Mouse (Mus musculus) gonadal fat pad, adult 2 months (tissue): ENCODE data around the gene Ergic1. TPM values are rescaled to one million over a fixed set of nuclear protein-coding genes. Genes with fewer than 3 reads are reported as not detected.

Source experiments
- DNase-seq: peaks from one replicate; pipeline ENCODE4 v3.0.0-alpha.2; 2012; ENCODE audit warnings: low read depth
- polyA plus RNA-seq: library from polyadenylated mRNA; depleted of rRNA; stranded (reverse); fragments of >200 nt; gene quantifications from 2 replicates; pipeline ENCODE4 v1.2.3, GENCODE M21; 2012

The Ergic1 gene
- polyA plus RNA-seq, 1 experiment = 337 TPM

DNA sequence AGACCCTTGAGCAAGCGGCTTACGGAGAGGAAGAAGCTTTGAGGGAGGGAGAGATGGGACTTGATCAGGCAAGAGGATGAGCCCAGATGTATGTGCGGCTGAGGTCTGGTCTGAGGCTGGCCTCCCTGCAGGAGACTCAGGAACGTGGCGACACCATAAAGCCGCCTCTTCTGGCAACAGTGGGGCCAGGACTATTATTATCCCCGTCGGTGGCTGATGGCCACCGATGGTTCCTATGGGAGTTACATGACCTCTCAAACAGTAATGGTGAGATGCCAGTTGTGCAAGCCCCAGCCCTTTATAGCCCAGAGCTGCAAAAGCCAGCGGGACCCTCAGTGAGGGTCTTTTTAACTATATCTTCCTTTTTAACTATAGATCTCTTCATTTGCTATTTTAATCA, 63.7 kb downstream of the Ergic1 start:
- no peak for DNase-seq

DNA sequence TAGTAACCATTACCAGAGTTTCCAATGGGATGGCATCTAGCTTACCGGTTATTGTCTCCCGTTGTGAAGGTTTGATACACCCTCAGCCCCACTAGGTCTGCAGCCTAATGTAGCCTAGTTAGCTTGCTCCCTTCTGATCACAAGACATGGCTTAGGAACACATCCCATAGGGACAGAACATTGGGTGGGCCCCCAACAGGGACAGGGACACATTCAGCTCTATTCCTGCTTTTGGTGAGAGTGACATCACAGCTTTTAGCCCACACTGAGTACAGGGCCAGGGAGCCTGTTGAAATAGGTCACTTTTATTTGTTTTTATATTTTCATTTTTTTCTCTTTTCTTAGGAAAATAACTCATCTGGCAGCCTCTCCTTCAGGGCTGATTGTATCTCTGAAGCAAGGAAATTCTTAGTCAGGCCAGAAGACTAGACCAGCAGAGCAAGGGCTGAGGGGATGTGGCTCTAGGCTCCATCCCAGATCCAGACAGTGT, 64.3 kb downstream of the Ergic1 start:
- DNase-seq = no peak

DNA sequence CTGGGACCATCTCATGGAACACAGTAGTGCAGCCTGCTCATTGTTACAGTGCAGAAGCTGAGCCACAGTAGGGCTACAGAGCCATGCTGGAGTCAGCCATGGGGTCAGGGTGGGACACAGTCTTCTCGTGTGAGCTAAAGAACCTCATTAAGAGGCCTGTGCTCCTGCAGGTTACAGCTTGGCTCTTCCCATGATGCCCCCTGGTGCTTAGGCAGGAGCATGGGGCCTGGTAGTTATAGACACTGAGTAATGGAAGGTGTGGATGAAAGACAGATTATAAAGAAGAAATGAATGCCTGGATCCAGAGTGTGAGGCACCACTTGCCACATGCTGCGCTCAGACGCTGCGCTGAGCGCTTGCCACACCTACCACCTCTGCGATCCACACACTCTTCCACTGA, 67.2 kb downstream of the Ergic1 start:
- no peak for DNase-seq

DNA sequence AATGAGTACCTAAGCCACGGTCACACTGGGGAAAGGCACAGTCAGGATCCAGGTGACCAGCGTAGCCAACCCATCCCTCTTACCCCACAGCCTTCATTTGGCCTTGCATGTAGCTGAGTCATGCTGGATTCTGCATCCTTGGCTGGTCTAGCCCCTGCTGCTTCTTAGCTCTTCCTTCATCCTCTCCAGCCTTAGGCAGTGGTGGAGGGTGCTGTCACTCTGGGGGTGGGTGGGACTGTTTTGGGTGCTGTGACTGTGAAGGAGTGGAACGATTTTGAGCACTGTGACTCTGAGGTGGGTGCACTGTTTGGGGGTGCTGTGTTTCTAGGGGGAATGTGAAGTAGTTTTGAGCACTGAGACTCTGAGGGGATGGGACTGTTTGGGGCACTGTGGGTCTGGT, 67.6 kb downstream of the Ergic1 start:
- DNase-seq = no peak

DNA sequence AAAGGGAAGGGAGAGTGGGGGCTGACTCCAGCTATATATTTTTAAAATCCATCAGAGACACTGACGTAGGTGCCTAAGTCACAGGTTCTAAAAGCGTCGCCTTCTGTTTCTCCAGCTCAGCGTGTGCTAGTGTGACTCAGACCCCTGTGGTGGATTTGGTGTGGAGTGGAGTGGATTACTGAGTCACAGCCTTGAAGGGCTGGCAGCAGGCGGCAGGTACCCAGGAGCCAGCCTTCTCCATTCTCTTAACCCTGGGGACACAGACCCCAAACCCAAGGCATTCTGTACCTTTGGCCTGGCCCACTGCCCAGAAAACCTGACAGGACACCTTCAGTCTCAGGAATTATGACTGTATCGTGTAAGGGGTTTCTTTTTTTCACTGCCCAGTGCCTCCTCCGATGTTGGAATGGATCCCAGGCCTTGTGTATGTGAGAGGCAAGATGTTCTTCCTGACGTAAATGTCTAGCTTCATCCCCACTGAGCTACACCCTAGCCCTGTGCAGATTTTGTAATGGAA, 70.6 kb downstream of the Ergic1 start:
- DNase-seq = no peak

DNA sequence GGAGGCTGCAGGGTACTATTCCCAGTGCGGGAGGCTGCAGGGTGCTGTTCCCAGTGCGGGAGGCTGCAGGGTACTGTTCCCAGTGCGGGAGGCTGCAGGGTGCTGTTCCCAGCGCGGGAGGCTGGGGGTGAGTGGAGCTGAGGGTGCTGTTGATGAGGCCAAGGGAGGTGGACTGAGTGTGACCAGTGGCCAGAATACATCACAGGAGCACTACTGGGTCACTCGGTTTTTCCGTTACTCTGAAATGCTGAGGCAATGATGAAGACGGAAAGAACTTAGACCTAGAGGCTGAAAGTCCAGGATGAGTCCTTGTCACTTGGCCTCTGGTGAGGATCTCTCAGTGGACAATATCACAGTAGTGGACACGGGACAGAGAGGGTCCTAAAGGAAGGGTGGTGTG, 71.9 kb downstream of the Ergic1 start:
- no peak for DNase-seq

DNA sequence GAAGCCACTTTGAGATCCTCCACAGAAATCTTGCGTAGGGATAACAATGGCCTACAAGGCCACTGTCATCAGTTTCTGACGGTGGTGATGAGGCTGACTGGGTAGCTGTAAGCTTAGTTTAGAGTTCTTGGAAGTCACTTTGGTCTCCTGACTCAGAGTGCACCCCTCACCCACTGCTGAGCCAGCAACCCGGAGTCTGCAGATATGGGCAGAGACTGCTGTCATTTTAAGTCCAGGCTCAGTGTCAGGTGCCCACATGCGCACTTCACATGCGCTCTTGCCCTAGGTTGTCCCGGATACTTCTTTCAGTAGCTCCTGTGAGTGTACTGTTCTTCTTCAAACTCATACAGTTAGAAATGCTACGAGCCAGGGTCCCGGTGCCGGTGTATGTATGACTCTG, 72.6 kb downstream of the Ergic1 start:
- DNase-seq = no peak

DNA sequence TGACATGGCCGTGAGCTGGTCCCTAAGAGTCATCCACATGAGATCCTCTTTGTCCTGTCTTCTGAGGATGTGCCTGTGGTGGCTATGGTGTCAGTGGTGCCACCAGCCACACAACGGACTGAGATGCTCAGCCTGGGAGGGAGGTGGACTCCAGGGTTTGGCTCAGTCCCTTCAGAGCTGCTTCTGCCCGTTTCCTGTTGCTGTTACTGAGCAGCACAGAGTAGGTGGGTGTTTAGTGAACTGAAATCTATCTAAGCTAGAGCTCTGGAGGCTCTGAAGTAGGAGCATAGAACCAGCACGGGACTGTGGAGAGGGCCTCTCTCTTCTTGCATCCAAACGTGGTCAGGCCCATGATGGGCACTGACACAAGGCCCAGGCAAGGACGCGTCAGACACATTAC, 73.2 kb downstream of the Ergic1 start:
- DNase-seq = no peak

DNA sequence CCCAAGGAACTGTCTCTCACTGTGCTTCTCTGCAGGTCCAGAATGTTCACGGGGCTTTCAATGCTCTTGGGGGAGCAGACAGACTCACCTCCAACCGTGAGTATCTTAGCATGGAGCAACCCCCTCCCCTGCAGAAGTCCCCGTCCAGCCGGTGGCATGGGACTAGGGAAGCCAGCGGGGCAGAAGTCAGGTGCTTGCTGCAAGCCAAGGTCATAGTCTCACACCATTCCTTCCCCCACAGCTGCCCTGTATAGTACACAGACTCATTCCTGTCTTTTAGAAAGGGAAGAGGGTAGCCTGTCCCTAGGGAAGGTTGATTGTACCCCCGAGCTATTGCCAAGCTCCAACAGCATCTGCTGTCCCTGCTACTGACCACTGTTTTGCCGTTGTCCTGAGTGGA, 74.7 kb downstream of the Ergic1 start:
- no peak for DNase-seq

DNA sequence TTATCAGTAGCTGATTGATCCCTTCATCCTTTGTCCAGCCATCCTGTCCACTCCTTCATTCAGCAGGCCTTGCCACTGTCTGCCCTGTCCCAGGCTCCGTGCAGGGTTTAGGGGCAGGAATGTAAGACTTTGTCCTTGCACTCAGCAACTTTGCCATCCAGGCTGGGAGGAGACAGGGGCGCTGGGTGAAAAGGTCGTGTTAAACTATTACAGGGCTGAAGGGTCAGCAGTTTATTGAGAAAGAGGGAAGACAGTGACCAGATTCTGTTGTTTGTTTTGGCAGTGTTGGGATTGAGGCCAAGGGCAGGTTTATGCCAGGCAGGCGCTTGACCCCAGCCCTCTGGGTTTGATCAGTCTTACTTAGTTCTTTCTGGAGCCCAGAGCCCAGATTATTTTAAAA, 76.6 kb downstream of the Ergic1 start:
- DNase-seq = no peak

DNA sequence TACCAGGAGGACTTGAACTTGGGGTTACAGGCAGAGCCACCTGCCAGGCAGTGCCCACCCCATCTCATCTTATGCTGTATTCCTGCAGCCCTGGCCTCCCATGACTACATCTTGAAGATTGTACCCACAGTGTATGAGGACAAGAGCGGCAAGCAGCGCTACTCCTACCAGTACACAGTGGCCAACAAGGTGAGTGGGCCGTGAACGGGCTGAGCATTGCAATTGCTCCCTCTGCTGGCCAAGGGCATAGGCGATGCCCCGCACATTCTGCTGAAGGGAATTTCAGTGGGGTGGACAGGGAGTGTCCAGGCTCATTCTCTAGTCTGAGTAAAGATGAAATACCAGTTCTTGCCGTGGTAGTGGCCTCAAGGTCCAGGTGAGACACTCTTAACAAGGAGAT, 77.4 kb downstream of the Ergic1 start:
- no peak for DNase-seq

DNA sequence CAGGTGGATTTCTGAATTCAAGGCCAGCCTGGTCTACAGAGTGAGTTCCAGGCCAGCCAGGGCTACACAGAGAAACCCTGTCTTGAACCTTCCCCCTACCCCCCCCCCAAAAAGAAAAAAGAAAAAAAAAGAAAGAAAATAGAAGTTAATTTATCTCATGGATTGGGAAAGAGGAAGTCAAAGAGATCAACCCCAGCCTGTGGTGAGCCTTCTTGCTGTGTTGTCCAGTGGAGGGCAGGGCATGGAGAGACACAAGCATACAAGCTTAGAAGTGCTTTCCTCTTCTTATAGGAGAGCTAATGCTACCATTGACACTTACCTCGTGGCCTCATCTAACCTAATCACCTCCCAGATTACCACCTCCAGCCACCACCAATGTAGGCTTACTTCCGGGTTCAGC, 78.5 kb downstream of the Ergic1 start:
- no peak for DNase-seq

DNA sequence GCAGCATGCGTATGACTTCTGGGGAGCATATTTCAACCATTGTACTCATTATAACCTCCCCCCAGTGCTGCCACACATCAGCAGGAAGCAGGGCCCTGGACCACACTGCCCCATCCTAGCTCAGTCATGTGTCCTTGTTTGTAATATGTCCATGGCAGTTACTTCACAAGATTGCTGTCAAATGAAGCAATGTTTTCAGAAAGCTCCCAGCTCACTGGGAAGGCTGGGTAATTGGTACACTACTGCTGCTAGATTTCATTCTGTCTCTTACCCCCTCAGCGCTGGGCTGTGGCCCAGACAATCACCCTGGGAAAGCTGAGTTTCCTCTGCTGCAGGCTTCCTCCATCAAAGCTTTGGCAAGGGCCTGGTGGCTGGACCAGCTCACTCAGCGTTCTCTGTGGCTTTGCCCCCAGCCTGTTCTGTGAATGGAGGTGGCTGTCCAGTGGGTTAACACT, 79.0 kb downstream of the Ergic1 start:
- no peak for DNase-seq

DNA sequence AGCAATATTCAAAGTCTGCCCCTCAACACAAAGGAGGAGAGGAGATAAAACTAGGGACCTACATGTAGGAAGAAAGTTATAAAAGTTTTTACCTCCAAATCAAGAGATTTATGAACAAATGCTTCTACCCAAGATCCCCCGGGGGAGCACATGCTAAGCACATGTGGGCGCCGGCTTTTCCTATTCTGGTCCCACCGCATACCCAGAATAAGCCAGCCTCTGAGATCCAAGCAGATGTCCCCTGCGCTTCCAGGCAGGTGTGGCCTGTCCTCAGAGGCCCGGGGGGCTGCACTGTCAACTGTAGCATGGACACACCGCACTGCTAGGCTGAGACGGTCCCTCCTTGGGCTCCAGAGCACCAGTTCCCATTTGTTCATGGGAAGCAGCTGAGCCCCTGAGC, 82.2 kb downstream of the Ergic1 start:
- no peak for DNase-seq

DNA sequence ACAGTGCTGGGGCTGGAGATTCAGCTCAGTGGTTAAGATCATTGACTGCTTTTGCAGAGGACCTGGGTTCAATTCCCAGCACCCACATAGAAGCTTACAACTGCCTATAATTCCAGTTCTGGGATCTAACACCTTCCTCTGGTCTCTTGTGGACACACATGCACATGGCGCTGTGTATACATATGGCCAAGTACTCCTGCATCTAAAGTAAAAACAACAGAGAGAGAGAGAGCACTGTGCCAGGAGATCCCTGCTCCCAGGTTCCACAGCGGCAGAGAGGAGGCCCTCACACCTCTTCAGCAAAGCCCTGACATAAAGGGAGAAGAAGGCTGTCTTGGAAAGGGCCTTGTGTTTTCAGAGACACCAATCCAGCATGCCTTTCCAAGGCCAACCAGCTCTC, 82.7 kb downstream of the Ergic1 start:
- DNase-seq = no peak

DNA sequence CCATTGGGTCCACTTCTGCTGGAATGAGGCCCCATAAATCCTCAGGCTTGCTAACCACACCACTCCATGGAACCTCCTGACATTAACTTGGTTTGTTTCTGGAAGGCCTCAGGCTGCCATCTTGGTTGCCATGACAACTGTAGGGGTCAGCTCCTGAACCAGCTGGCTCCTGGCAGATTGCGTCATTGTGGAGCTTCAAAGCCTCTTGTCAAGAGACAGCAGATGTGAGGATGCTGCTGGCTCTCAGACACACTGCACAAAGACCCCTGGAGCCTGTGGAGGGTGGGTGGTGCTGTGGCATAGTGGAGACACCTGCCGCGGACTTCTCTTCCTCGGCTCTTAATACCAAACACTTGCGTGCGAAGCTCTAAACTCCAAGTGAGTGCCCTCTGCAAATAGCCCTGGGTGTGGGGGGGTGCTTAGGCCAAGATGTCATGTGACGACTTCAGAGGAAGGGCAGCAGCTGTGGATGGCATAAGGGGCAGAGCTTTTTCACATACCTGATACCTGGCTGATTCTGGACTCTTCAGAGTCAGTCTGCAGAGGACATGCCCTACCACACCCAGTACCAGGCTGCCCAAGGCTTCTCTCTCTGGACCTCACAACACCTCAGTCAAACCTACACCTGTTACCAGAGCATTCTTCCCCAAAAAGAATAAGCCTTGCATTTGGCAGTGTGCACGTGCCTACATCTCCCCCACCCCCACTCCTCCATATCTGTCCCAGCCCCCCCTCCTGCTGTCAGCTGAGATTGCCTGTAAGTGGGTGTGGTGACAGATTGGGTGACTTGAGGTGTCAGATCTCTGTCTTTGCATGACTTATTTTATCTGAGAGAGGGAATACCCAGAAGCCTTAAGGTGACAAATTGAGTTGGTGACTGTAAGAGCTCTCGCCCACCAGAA, 83.5 kb downstream of the Ergic1 start:
- DNase-seq = no peak

DNA sequence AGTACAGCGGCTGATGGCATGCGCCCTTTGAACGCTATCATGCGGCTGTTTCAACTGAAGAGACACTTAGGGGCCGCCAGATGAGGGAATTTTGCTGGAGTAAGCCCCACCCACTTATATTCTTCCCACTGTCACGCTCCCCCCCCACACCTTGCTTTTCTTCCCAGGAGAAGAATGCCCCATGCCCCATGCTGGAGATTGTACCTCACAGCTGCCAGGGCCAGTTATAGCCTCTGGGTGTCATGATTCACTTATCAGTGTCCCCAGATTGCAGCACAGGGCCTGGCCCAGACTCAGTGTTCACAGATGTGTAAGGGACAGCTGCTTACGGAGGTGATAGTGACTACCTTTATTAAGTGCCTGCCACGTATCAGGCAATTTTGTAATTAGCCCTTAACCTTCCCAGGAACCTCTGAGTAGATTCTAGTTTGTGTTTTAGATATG, 84.1 kb downstream of the Ergic1 start:
- no peak for DNase-seq

DNA sequence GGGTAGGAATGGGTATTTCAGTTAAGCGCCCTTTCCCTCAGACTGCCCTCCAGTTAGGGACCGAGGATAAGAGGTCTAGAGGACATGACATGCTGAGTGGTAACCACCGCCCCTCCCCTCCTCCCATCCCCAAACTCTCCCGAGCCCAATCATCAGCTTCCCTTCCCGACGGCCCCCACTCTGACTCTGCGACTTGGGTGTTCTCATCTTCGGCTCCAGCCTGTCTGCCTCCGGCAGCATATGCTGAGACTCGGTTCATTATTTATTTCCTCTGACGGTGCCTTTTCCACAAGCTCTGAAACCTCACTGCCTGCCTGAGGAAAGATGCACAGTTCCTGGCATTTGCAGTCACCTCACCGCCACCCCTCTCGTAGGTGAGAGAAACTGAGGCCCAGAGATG, 86.0 kb downstream of the Ergic1 start:
- no peak for DNase-seq

DNA sequence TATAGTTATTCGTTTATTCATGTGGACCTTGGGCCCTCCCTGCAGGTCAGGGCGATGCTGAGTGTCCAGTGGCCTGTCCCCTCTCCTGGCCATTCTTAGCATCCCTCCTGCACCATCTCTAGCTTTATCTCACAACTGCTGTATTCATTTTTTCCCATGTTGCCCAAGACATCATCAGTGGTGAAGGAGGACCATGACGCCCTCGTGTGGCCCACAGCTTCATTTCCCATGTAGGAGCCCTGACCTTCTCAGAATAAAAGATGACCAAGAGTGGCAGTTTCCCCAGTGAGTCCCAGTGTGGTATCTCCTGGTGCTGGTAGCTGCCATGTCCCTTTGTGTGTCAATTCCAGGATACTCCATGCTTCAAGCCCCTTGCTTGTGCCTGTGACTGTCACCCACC, 88.3 kb downstream of the Ergic1 start:
- DNase-seq = no peak

DNA sequence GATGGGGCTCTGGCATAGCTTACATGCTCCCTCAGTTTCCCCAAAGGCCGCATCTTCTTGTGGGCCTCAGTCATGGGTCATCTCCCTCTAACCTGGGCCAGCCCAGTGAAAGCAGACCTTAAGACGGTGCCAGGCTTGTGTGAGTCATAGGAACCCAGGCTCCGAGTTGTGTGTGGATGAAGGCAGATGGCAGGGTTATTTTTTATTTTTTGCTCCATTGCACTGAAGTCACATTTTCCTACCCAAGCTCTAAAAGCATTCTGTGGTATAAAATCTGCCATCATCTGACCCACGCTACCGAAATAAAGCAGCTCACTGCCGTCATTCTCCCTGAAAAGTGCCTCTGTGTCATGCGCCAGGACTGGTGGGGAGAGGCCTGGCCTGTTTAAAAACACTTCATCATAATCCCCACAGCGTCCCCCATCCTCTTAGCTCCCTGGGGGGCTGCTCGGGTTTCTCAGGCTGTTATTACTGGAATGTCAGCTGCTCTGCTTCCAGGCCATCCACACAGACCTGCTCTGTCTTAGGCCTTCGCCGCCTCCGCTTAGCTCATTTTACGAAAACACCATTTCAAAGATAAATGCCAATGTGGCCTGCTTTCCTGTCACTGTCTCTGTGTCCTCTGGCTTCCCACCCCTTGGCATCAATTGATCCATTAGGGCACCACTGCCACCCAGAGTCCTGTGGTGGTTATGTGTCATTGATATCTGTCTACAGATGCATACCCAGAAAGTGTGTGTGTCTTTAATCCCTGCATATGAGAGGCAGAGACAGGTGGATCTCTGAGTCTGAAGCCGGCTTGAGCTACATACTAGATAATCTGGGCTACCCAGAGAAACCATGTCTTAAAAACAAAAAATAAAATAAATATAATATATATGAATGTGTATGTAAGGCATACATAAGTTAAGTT, 89.4 kb downstream of the Ergic1 start:
- no peak for DNase-seq

DNA sequence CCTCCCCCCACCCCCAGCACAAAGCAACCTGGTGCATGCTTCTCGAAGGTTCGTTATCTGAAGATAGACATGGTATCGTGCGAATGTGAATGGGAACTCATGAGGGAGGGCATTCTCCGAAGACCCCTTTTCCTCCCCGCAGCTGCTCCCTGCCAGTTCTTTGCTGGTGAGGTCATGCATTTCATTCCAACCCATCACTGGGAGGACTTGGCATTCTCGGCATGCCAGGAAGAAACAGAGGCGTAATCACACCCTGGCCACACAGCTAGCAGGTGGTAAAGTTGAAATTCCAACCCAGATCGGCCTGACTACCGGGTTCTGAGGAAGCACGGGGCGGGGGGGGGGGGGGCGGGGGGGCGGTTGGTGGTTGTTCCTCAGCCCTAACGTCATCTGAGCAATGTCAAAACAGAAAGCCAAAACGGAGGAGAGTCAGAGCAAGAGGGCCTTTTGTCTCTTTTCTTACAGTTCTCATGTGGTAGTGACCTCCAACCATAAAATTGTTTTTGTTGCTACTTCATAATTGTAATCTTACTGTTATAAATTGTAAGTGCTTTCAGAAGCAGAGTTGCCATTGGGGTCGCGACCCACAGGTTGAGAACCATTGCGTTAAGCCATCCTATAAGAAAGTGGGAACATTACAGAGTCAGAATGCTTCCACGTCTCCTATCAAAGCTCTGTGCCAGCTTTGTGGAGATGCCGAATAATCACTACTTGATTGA, 97.7 kb downstream of the Ergic1 start:
- no peak for DNase-seq

DNA sequence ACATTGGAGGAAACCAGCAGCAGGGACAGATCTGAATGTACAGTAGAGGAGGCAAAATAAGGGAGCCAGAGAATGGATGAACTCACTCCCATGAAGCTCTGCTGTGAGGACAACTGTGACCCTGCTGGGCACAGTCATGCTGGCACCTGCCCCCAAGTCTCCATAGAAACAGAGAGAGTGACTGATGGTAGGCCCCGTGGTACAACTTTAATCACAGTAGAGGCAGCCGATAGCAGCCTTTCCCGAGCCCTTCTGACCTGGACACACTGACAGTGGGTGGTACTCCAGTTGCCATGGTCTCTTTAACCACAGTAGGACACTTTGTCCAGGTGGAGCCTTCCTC, 98.3 kb downstream of the Ergic1 start:
- no peak for DNase-seq
